Mouse (Mus musculus) spleen, adult 2 months (tissue): ENCODE measurements around the gene Stk33.

ENCODE experiments used
- CTCF ChIP-seq: fragments of 200-500 bp; IDR thresholded peaks from 2 replicates; pipeline ENCODE4 v1.5.1; 2011; ENCODE audit warnings: mild to moderate bottlenecking, inconsistent platforms; ENCODE audit not compliant: insufficient read depth, insufficient read length, insufficient replicate concordance; ENCODE audit errors: extremely low read depth
- POLR2A ChIP-seq: fragments of 200-500 bp; IDR thresholded peaks from 2 replicates; pipeline ENCODE4 v1.6.1; 2011; ENCODE audit warnings: low read depth, low read length, inconsistent platforms

DNA sequence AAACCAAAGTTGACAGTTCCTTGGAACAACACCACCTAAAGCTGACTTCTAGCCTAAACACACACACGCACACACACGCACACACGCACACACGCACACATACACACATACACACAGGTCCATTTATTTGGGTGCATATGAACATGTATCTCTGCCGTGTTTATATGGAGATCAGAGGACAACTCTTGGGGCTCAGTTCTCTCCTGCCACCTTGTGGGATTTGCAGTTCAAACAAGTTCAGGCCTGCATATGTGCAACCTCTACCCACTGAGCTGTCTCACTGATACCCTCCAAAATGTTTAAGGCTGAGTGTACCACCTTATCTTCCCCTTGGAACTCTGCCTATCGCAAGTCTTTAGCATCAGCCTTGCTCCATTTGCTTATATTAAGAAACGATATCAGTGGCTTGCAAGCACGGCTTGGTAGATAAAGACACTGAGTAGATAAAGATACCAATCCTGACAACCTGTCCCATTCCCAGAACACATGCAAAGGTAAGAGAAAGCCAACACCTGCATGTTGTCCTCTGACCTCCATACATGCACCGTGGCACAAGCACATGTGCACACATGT lies 1.9 kb upstream of the Stk33 start:
- TF ChIP-seq CTCF: no peak
- no peak for TF ChIP-seq POLR2A
